Mouse (Mus musculus): ENCODE data around the gene Pctp. TPM values are rescaled to one million over a fixed set of nuclear protein-coding genes. Genes with fewer than 3 reads are reported as not detected.

Pctp gene
- total and polyA plus RNA-seq, 3 experiments: 2.2 to 26.4 (median 6.8) TPM

GRCm38 (mm10) chr11:90003386-90003785, 692 bp upstream of the Pctp start:
- Histone ChIP-seq H3K4me1 (ENCODE audit: insufficient read depth, low read depth, low read length) (peaks cover 16% of the 10 kb centered on the region), H3K27me3 (ENCODE audit: insufficient read depth, low read length) (no peaks in the 10 kb centered on the region), H3K4me3 (ENCODE audit: low read depth, low read length) (no peak overlapping the region), H3K9me3 (replicated peaks) (peaks cover 10% of the 10 kb centered on the region), H3K36me3 (replicated peaks) (peaks cover 15% of the 10 kb centered on the region)
- peak; percentile 36; the same call in 1 of the 2 replicates for ATAC-seq (ENCODE audit: extremely low read depth, insufficient number of reproducible peaks, low FRiP score, poor library complexity, severe bottlenecking)
- DNase-seq (ENCODE audit: low spot score): no peak
- TF ChIP-seq TAL1 (conservative IDR thresholded peaks at IDR 0.05; ENCODE audit: low read depth, low read length) (no peak), CTCF (IDR thresholded peaks at IDR 0.05; ENCODE audit: low read depth, low read length) (no peak), GATA1 (IDR thresholded peaks at IDR 0.05; ENCODE audit: borderline replicate concordance, low read length) (no peak), GATA2 (IDR thresholded peaks at IDR 0.05; ENCODE audit: borderline replicate concordance, low read depth, low read length) (no peak), POLR2AphosphoS5 (IDR thresholded peaks at IDR 0.05; ENCODE audit: insufficient replicate concordance, low read depth, low read length) (no peak)

GRCm38 (mm10) chr11:90002987-90003348, 274 bp upstream of the Pctp start:
- peak overlapping the region; percentile 74; the same call in 1 of the 2 replicates for H3K4me3 ChIP-seq (ENCODE audit: low read depth, low read length)
- ATAC-seq (ENCODE audit: extremely low read depth, insufficient number of reproducible peaks, low FRiP score, poor library complexity, severe bottlenecking) (no peak), DNase-seq (ENCODE audit: low spot score) (no peak)
- no peak for TF ChIP-seq CTCF (IDR thresholded peaks at IDR 0.05; ENCODE audit: low read depth, low read length)
- TF ChIP-seq GATA1 (IDR thresholded peaks at IDR 0.05; ENCODE audit: borderline replicate concordance, low read length): no peak
- no peak for TF ChIP-seq GATA2 (IDR thresholded peaks at IDR 0.05; ENCODE audit: borderline replicate concordance, low read depth, low read length)
- H3K9me3 ChIP-seq (replicated peaks): peaks cover 10% of the 10 kb centered on the region
- H3K4me1 ChIP-seq (ENCODE audit: insufficient read depth, low read depth, low read length): peaks cover 16% of the 10 kb centered on the region
- peaks cover 15% of the 10 kb centered on the region for H3K36me3 ChIP-seq (replicated peaks)
- H3K27me3 ChIP-seq (ENCODE audit: insufficient read depth, low read length): no peaks in the 10 kb centered on the region

- peaks cover 10% of the 10 kb centered on the region for H3K9me3 ChIP-seq (replicated peaks)
- ATAC-seq (ENCODE audit: extremely low read depth, insufficient number of reproducible peaks, low FRiP score, poor library complexity, severe bottlenecking) (no peak), DNase-seq (ENCODE audit: low spot score) (no peak)
- H3K4me1 ChIP-seq (ENCODE audit: insufficient read depth, low read depth, low read length): peaks cover 16% of the 10 kb centered on the region
- H3K27me3 ChIP-seq (ENCODE audit: insufficient read depth, low read length): no peaks in the 10 kb centered on the region
- peak overlapping the region; percentile 74; the same call in 1 of the 2 replicates for H3K4me3 ChIP-seq (ENCODE audit: low read depth, low read length)
- peaks cover 15% of the 10 kb centered on the region for H3K36me3 ChIP-seq (replicated peaks)
- TF ChIP-seq CTCF (IDR thresholded peaks at IDR 0.05; ENCODE audit: low read depth, low read length): no peak
- TF ChIP-seq GATA1 (IDR thresholded peaks at IDR 0.05; ENCODE audit: borderline replicate concordance, low read length): no peak
- TF ChIP-seq POLR2AphosphoS5 (IDR thresholded peaks at IDR 0.05; ENCODE audit: insufficient replicate concordance, low read depth, low read length): no peak
- no peak for TF ChIP-seq TAL1 (conservative IDR thresholded peaks at IDR 0.05; ENCODE audit: low read depth, low read length)
Measured at GRCm38 (mm10) chr11:90001396-90002230, 1.1 kb downstream of the Pctp start.

GRCm38 (mm10) chr11:90000666-90001065, 2.0 kb downstream of the Pctp start:
- DNase-seq (ENCODE audit: low spot score) (no peak), ATAC-seq (ENCODE audit: extremely low read depth, insufficient number of reproducible peaks, low FRiP score, poor library complexity, severe bottlenecking) (no peak)
- Histone ChIP-seq H3K9me3 (replicated peaks) (peaks cover 10% of the 10 kb centered on the region), H3K36me3 (replicated peaks) (peaks cover 15% of the 10 kb centered on the region), H3K4me1 (ENCODE audit: insufficient read depth, low read depth, low read length) (peaks cover 16% of the 10 kb centered on the region), H3K27me3 (ENCODE audit: insufficient read depth, low read length) (no peaks in the 10 kb centered on the region), H3K4me3 (ENCODE audit: low read depth, low read length) (no peak overlapping the region)
- TF ChIP-seq CTCF (IDR thresholded peaks at IDR 0.05; ENCODE audit: low read depth, low read length): no peak
- no peak for TF ChIP-seq GATA2 (IDR thresholded peaks at IDR 0.05; ENCODE audit: borderline replicate concordance, low read depth, low read length)
- TF ChIP-seq GATA1 (IDR thresholded peaks at IDR 0.05; ENCODE audit: borderline replicate concordance, low read length): no peak
- no peak for TF ChIP-seq TAL1 (conservative IDR thresholded peaks at IDR 0.05; ENCODE audit: low read depth, low read length)
- no peak for TF ChIP-seq POLR2AphosphoS5 (IDR thresholded peaks at IDR 0.05; ENCODE audit: insufficient replicate concordance, low read depth, low read length)

- H3K36me3 ChIP-seq (replicated peaks): peaks cover 15% of the 10 kb centered on the region
Measured at GRCm38 (mm10) chr11:89998996-89999770, 3.5 kb downstream of the Pctp start.

GRCm38 (mm10) chr11:89996856-89997255, 5.8 kb downstream of the Pctp start:
- Histone ChIP-seq H3K4me1 (ENCODE audit: insufficient read depth, low read depth, low read length) (peaks cover 14% of the 10 kb centered on the region), H3K4me3 (ENCODE audit: low read depth, low read length) (no peak overlapping the region), H3K27me3 (ENCODE audit: insufficient read depth, low read length) (no peaks in the 10 kb centered on the region), H3K9me3 (replicated peaks) (peaks cover 6% of the 10 kb centered on the region), H3K36me3 (replicated peaks) (peaks cover 15% of the 10 kb centered on the region)
- TF ChIP-seq CTCF (IDR thresholded peaks at IDR 0.05; ENCODE audit: low read depth, low read length): no peak
- no peak for TF ChIP-seq GATA2 (IDR thresholded peaks at IDR 0.05; ENCODE audit: borderline replicate concordance, low read depth, low read length)
- no peak for TF ChIP-seq GATA1 (IDR thresholded peaks at IDR 0.05; ENCODE audit: borderline replicate concordance, low read length)
- TF ChIP-seq TAL1 (conservative IDR thresholded peaks at IDR 0.05; ENCODE audit: low read depth, low read length): no peak
- no peak for TF ChIP-seq POLR2AphosphoS5 (IDR thresholded peaks at IDR 0.05; ENCODE audit: insufficient replicate concordance, low read depth, low read length)
- ATAC-seq (ENCODE audit: extremely low read depth, insufficient number of reproducible peaks, low FRiP score, poor library complexity, severe bottlenecking): no peak
- DNase-seq (ENCODE audit: low spot score): no peak

More at GRCm38 (mm10) chr11:89998996-89999770, 3.5 kb downstream of the Pctp start:
- peaks cover 16% of the 10 kb centered on the region for H3K4me1 ChIP-seq (ENCODE audit: insufficient read depth, low read depth, low read length)
- peaks cover 10% of the 10 kb centered on the region for H3K9me3 ChIP-seq (replicated peaks)
- TF ChIP-seq GATA1 (IDR thresholded peaks at IDR 0.05; ENCODE audit: borderline replicate concordance, low read length) (no peak), CTCF (IDR thresholded peaks at IDR 0.05; ENCODE audit: low read depth, low read length) (no peak), TAL1 (conservative IDR thresholded peaks at IDR 0.05; ENCODE audit: low read depth, low read length) (no peak), GATA2 (IDR thresholded peaks at IDR 0.05; ENCODE audit: borderline replicate concordance, low read depth, low read length) (no peak), POLR2AphosphoS5 (IDR thresholded peaks at IDR 0.05; ENCODE audit: insufficient replicate concordance, low read depth, low read length) (no peak)
- ATAC-seq (ENCODE audit: extremely low read depth, insufficient number of reproducible peaks, low FRiP score, poor library complexity, severe bottlenecking) (no peak), DNase-seq (ENCODE audit: low spot score) (no peak)
- no peak overlapping the region for H3K4me3 ChIP-seq (ENCODE audit: low read depth, low read length)
- no peaks in the 10 kb centered on the region for H3K27me3 ChIP-seq (ENCODE audit: insufficient read depth, low read length)

Measured in G1E (cell line).